Mouse (Mus musculus) ES-E14 (cell line): ENCODE measurements around the gene Hjurp. TPM values are rescaled to one million over a fixed set of nuclear protein-coding genes. Genes with fewer than 3 reads are reported as not detected.
A peak's percentile ranks its signal among the peaks of the same experiment; 100 is the strongest.

Experiments
- DNase-seq: peaks from one replicate; pipeline ENCODE4 v3.0.0-alpha.2; 2013; ENCODE audit warnings: low read depth, low spot score
- H3K27ac ChIP-seq: 2 replicates; pipeline ENCODE4 v1.5.1; 2012; ENCODE audit warnings: low read depth, mild to moderate bottlenecking, low read length, moderate library complexity, mixed read lengths; ENCODE audit not compliant: poor library complexity, insufficient read depth, severe bottlenecking
- H3K36me3 ChIP-seq: 2 replicates; pipeline ENCODE4 v1.6.1; 2012; ENCODE audit warnings: mild to moderate bottlenecking, low read length, moderate library complexity, mixed read lengths; ENCODE audit not compliant: control insufficient read depth, poor library complexity, insufficient read depth, severe bottlenecking
- H3K4me1 ChIP-seq, 2 experiments: fragments of 150-350 bp in 1 of 2; sonication (generic) in 1 of 2; 2 replicates each; pipeline ENCODE4 v1.6.1; 2012; ENCODE audit warnings: low read length in 2 of 2, mild to moderate bottlenecking in 1 of 2, mixed read lengths in 1 of 2; ENCODE audit not compliant: control insufficient read depth in 2 of 2, insufficient read depth in 2 of 2, poor library complexity in 1 of 2
- H3K4me3 ChIP-seq, 2 experiments: fragments of 150-350 bp in 1 of 2; sonication (generic) in 1 of 2; 2 replicates each; pipeline ENCODE4 v1.5.1; 2012; ENCODE audit warnings: low read length in 2 of 2, low read depth in 1 of 2, mild to moderate bottlenecking in 1 of 2, mixed read lengths in 1 of 2; ENCODE audit not compliant: insufficient read depth in 1 of 2, poor library complexity in 1 of 2, severe bottlenecking in 1 of 2
- H3K9ac ChIP-seq: 2 replicates; pipeline ENCODE4 v1.6.1; 2012; ENCODE audit warnings: low read depth, mild to moderate bottlenecking, low read length, mixed read lengths; ENCODE audit not compliant: poor library complexity, insufficient read depth, severe bottlenecking
- H3K9me3 ChIP-seq: fragments of 150-350 bp; sonication (generic); 2 replicates; pipeline ENCODE4 v1.6.1; 2012; ENCODE audit warnings: low read depth, mild to moderate bottlenecking, low read length; ENCODE audit not compliant: control insufficient read depth, insufficient read depth
- CHD2 ChIP-seq: IDR thresholded peaks from 2 replicates; pipeline ENCODE4 v1.6.1; 2014; ENCODE audit warnings: mild to moderate bottlenecking, low read depth, low read length, inconsistent platforms
- HCFC1 ChIP-seq: IDR thresholded peaks from 2 replicates; pipeline ENCODE4 v1.6.1; 2012; ENCODE audit warnings: low read length, inconsistent platforms, borderline replicate concordance; ENCODE audit not compliant: insufficient read depth
- MAFK ChIP-seq: IDR thresholded peaks from 2 replicates; pipeline ENCODE4 v1.6.1; 2014; ENCODE audit warnings: mild to moderate bottlenecking, low read depth, low read length, inconsistent platforms; ENCODE audit not compliant: insufficient read depth
- ZC3H11A ChIP-seq: IDR thresholded peaks from 2 replicates; pipeline ENCODE4 v1.6.1; 2012; ENCODE audit warnings: low read depth, mild to moderate bottlenecking, inconsistent platforms, low read length, borderline replicate concordance
- ZNF384 ChIP-seq: IDR thresholded peaks from 2 replicates; pipeline ENCODE4 v1.6.1; 2012; ENCODE audit warnings: low read depth, low read length, inconsistent platforms
- in situ Hi-C, 2 experiments: fragments of 600-800 bp; cut with MboI; formaldehyde crosslinking; loops; one replicate each; pipeline ENCODE4 v1.15.1; 2025; ENCODE audit warnings: low sequenced_read_pairs in 2 of 2, inconsistent platforms in 1 of 2; ENCODE audit not compliant: unreplicated experiment in 2 of 2
- total RNA-seq: library from RNA; depleted of rRNA; stranded (reverse); fragments of 300-350 nt; gene quantifications from 2 replicates; pipeline ENCODE4 v1.2.3, GENCODE M21; 2012

Hjurp gene
- total RNA-seq, 1 experiment: 168 TPM

- Histone ChIP-seq H3K36me3 (no peaks in the 10 kb centered on the region), H3K9me3 (no peaks in the 10 kb centered on the region), H3K4me3 (no peak overlapping the region), H3K27ac (no peak overlapping the region), H3K9ac (no peak overlapping the region), H3K4me1 (peaks cover 0 to under 1% of the 10 kb centered on the region in 2 experiments; a peak in 1 of 4 replicates)
- in situ Hi-C loops: no loop called here
- no peak for DNase-seq
- TF ChIP-seq HCFC1 (no peak), ZC3H11A (no peak), CHD2 (no peak), ZNF384 (no peak), MAFK (no peak)
These were observed 6.2 kb upstream of the Hjurp start for GRCm38 (mm10) chr1:88283376-88284227.

- DNase-seq: no peak
- H3K4me3 ChIP-seq: no peak overlapping the region
- in situ Hi-C loops: no loop called here
- TF ChIP-seq CHD2 (no peak), HCFC1 (no peak), MAFK (no peak), ZC3H11A (no peak), ZNF384 (no peak)
- no peak overlapping the region for H3K9ac ChIP-seq
- H3K36me3 ChIP-seq: no peaks in the 10 kb centered on the region
- H3K27ac ChIP-seq: no peak overlapping the region
- peaks cover 2% of the 10 kb centered on the region in 2 experiments; a peak in 2 of 4 replicates for H3K4me1 ChIP-seq
- no peaks in the 10 kb centered on the region for H3K9me3 ChIP-seq
These were observed 4.9 kb upstream of the Hjurp start for GRCm38 (mm10) chr1:88282301-88282700.

- Histone ChIP-seq H3K27ac (no peak overlapping the region), H3K9ac (no peak overlapping the region), H3K36me3 (peaks cover 7% of the 10 kb centered on the region; the same call in 1 of the 2 replicates), H3K4me1 (peaks cover 4% of the 10 kb centered on the region in 2 experiments; a peak in 2 of 4 replicates), H3K9me3 (no peaks in the 10 kb centered on the region), H3K4me3 (no peak overlapping the region)
- TF ChIP-seq MAFK (no peak), ZC3H11A (no peak), CHD2 (no peak), ZNF384 (no peak), HCFC1 (no peak)
- no peak for DNase-seq
- in situ Hi-C loops: no loop called here
These were observed 2.7 kb upstream of the Hjurp start for GRCm38 (mm10) chr1:88280006-88280690.

- H3K4me1 ChIP-seq: peaks cover 4% of the 10 kb centered on the region in 2 experiments; a peak in 2 of 4 replicates
- DNase-seq: no peak
- H3K9me3 ChIP-seq: no peaks in the 10 kb centered on the region
- no peak overlapping the region for H3K27ac ChIP-seq
- in situ Hi-C loops: no loop called here
- H3K4me3 ChIP-seq: no peak overlapping the region
- TF ChIP-seq MAFK (0 out of 2 replicates have a peak, but pooled peaks have one; percentile 37), ZC3H11A (no peak), HCFC1 (no peak), ZNF384 (no peak)
- H3K36me3 ChIP-seq: peaks cover 14% of the 10 kb centered on the region
- no peak overlapping the region for H3K9ac ChIP-seq
These were observed 1.9 kb upstream of the Hjurp start for GRCm38 (mm10) chr1:88279111-88280005.
